ENCODE assay signal across 21 mouse cellular contexts in genomic region chr9:92596916-92597547, GRCm38 (mm10). TPM values are rescaled to one million over a fixed set of nuclear protein-coding genes. Genes with fewer than 3 reads are reported as not detected.
A peak's percentile ranks its signal among the peaks of the same experiment; 100 is the strongest.
DNase-seq lines count a peak whose midpoint lies in the region; ATAC-seq and TF ChIP-seq lines count a peak whose summit lies in the region.
"Had no signal": no experiment of that assay in that cellular context is flagged by ENCODE, and none has a peak within 500 bp of the region (broad histone marks: within the 10 kb centered on the region; RNA-seq: fewer than 3 reads in every experiment).

No protein-coding gene starts in this region.

- peaks cover 3 to 13% of the 10 kb centered on the region in 2 experiments for H3K4me1 ChIP-seq in CH12.LX (ENCODE audit: control insufficient read depth in 1 of 2, insufficient read depth in 2 of 2)
- H3K4me1 ChIP-seq: forebrain, embryonic 13.5 days; hindbrain, embryonic 13.5 days; limb, embryonic 15.5 days; liver, embryonic 13.5 days had no signal

- H3K27me3 ChIP-seq in CH12.LX (replicated peaks) = no peaks in the 10 kb centered on the region
- H3K27me3 ChIP-seq: forebrain, embryonic 13.5 days; hindbrain, embryonic 13.5 days; limb, embryonic 15.5 days; liver, embryonic 13.5 days; megakaryocyte, embryonic 14.5 days had no signal

- in situ Hi-C loops in CH12.LX (cut with MboI; ENCODE audit: low pct_ligation_motif_present, low pct_unique_long_range_greater_than_20kb, low sequenced_read_pairs) = no loop called here

- no peak for TF ChIP-seq CTCF in gastrocnemius, adult 2 months (IDR thresholded peaks at IDR 0.05)
- TF ChIP-seq CTCF in CH12.LX (conservative IDR thresholded peaks at IDR 0.05 in 1 of 2, IDR thresholded peaks at IDR 0.05 in 1 of 2; ENCODE audit: low read depth in 2 of 2, low read length in 2 of 2) = no peak

- H3K36me3 ChIP-seq in CH12.LX (replicated peaks in 1 of 2; ENCODE audit: control insufficient read depth in 1 of 2, insufficient read depth in 1 of 2, low read length in 1 of 2) = no peaks in the 10 kb centered on the region
- H3K36me3 ChIP-seq: liver, embryonic 13.5 days had no signal

- H3K4me2 ChIP-seq in CH12.LX (ENCODE audit: insufficient read depth, low read depth, poor library complexity, severe bottlenecking) = no peak overlapping the region
- H3K4me2 ChIP-seq: forebrain, embryonic 13.5 days; heart, embryonic 11.5 days; hindbrain, embryonic 13.5 days; limb, embryonic 15.5 days; liver, embryonic 13.5 days had no signal

- no peaks in the 10 kb centered on the region for H3K79me2 ChIP-seq in CH12.LX (replicated peaks; ENCODE audit: control insufficient read depth, extremely low read depth, insufficient read depth, poor library complexity, severe bottlenecking)

- TF ChIP-seq EP300 in CH12.LX (IDR thresholded peaks at IDR 0.05; ENCODE audit: low read length) = no peak

- dilution Hi-C loops in CH12.LX (cut with MboI; ENCODE audit: extremely low pct_ligation_motif_present, extremely low pct_unique_long_range_greater_than_20kb, low sequenced_read_pairs) = no loop called here

- no peak for DNase-seq in gastrocnemius, adult 2 months
- DNase-seq in gastrocnemius, adult 8-10 months (ENCODE audit: low spot score in 2 of 2) = no peak
- DNase-seq in 3T3-L1 (ENCODE audit: low read depth, low spot score) (peak; percentile 11), CH12.LX (ENCODE audit: extremely low read depth) (no peak)
- DNase-seq in brain, adult 2 months (ENCODE audit: low read depth, low spot score) = peak; percentile 17
- DNase-seq in spleen, postnatal 4 days (ENCODE audit: low spot score in 2 of 2) = no peak
- DNase-seq: cerebellum, adult 18-20 months; cerebellum, postnatal 10 days; heart, postnatal 4 days; kidney, adult 11 months; liver, embryonic 13.5 days; lung, postnatal 4 days; midbrain, embryonic 14.5 days; thymus, postnatal 4 days had no signal

- TF ChIP-seq RAD21 in CH12.LX (IDR thresholded peaks at IDR 0.05; ENCODE audit: low read depth, low read length) = no peak

- peak overlapping the region; percentile 67 for H3K27ac ChIP-seq in gastrocnemius, adult 2 months
- no peak overlapping the region for H3K27ac ChIP-seq in CH12.LX (ENCODE audit: insufficient read depth, low read depth)
- H3K27ac ChIP-seq: forebrain, embryonic 13.5 days; hindbrain, embryonic 13.5 days; limb, embryonic 10.5 days; liver, embryonic 13.5 days had no signal

- no peak for TF ChIP-seq POLR2A in CH12.LX (IDR thresholded peaks at IDR 0.05; ENCODE audit: low read depth, low read length)

- H3K9ac ChIP-seq in CH12.LX (ENCODE audit: insufficient read depth, low read depth) = no peak overlapping the region
- H3K9ac ChIP-seq: forebrain, embryonic 13.5 days; hindbrain, embryonic 13.5 days; limb, embryonic 15.5 days; liver, embryonic 13.5 days had no signal

- no peak for ATAC-seq in cerebellum, adult (ENCODE audit: insufficient number of reproducible peaks, low FRiP score, low TSS enrichment)
- ATAC-seq: forebrain, embryonic 13.5 days had no signal

- no peaks in the 10 kb centered on the region for H3K9me3 ChIP-seq in CH12.LX (replicated peaks; ENCODE audit: low read length)
- H3K9me3 ChIP-seq: forebrain, embryonic 13.5 days; hindbrain, embryonic 13.5 days; limb, embryonic 10.5 days; limb, embryonic 15.5 days; liver, embryonic 13.5 days; megakaryocyte, embryonic 14.5 days had no signal

- H3K4me3 ChIP-seq in gastrocnemius, adult 2 months = no peak overlapping the region
- no peak overlapping the region for H3K4me3 ChIP-seq in CH12.LX (replicated peaks in 1 of 3; ENCODE audit: low read depth in 2 of 3, low read length in 2 of 3, poor library complexity in 1 of 3)
- H3K4me3 ChIP-seq: forebrain, embryonic 13.5 days; hindbrain, embryonic 13.5 days; limb, embryonic 10.5 days; limb, embryonic 15.5 days; liver, embryonic 13.5 days; megakaryocyte, embryonic 14.5 days had no signal

- intact Hi-C loops in gastrocnemius, adult 2 months (cut with DNase I) = loop anchor here (5.0 kb wide), 1 partner anchor 55 kb away; the partner anchor contains the start of gene Plod2

TF ChIP-seq in CH12.LX, 34 proteins besides CTCF, POLR2A, EP300 and RAD21:
- TF ChIP-seq MAFK (IDR thresholded peaks at IDR 0.05; ENCODE audit: insufficient replicate concordance, low read length) (0 out of 2 replicates have a peak, but pooled peaks have one; percentile 47), USF1 (IDR thresholded peaks at IDR 0.05; ENCODE audit: low read depth, low read length) (no peak), POLR2AphosphoS2 (IDR thresholded peaks at IDR 0.05; ENCODE audit: low read depth, low read length) (no peak)
TF ChIP-seq in CH12.LX: peak in this region for 1.

RNA-seq across cellular contexts. Expression of gene Plod2, which starts 55.0 kb away (rescaled TPM):
- total RNA-seq in gastrocnemius, adult 2 months (2021) = 1 to 10 TPM; 1.8 to 6.6 TPM
- total RNA-seq in gastrocnemius, adult 8-10 months (2022) = 1 to 10 TPM; 1.2 to 3.1 (median 1.7) TPM
- total RNA-seq in CH12.LX (2012; rRNA removed) (not detected in 2 replicates), CH12.LX (2014; rRNA removed) (not detected in 2 replicates)
- not detected in 2 replicates for polyA plus RNA-seq in CH12.LX (2012; ENCODE audit: insufficient read length, low read depth)

Comparison
In these comparisons a context has a peak if more than half of its experiments do, and no peak if none do; other contexts are left out.
1. DNase-seq: peak in 3T3-L1 (single experiment) and brain, adult 2 months (single experiment); none in gastrocnemius, adult 2 months (single experiment), gastrocnemius, adult 8-10 months (0 of 2), CH12.LX (single experiment) and spleen, postnatal 4 days (0 of 2).